Comparison of ENCODE assay signal across 8 mouse cellular contexts in genomic region chr12:111668457-111668912, GRCm38 (mm10). TPM values are rescaled to one million over a fixed set of nuclear protein-coding genes. Genes with fewer than 3 reads are reported as not detected.
DNase-seq lines count a peak whose midpoint lies in the region; ATAC-seq lines count a peak whose summit lies in the region.

No protein-coding gene starts in this region.

- peak; percentile 52 for ATAC-seq in hindbrain, embryonic 14.5 days (ENCODE audit: low FRiP score)

- H3K36me3 ChIP-seq in hindbrain, embryonic 14.5 days (replicated peaks; ENCODE audit: control insufficient read depth, insufficient read depth) = peaks cover 29% of the 10 kb centered on the region

- peak overlapping the region; percentile 95 for H3K4me2 ChIP-seq in hindbrain, embryonic 14.5 days (replicated peaks)

- H3K4me3 ChIP-seq in hindbrain, embryonic 14.5 days (replicated peaks; ENCODE audit: low read length) = peak overlapping the region; percentile 96; the same call in 1 of the 2 replicates

- peak overlapping the region; percentile 94 for H3K27ac ChIP-seq in hindbrain, embryonic 14.5 days

- H3K4me1 ChIP-seq in hindbrain, embryonic 14.5 days (replicated peaks; ENCODE audit: control insufficient read depth, insufficient read depth, low read length) = peaks cover 28% of the 10 kb centered on the region

- WGBS in hindbrain, embryonic 14.5 days = 2% methylated on average over 8 of the region's 8 CpGs

- H3K27me3 ChIP-seq in hindbrain, embryonic 14.5 days (ENCODE audit: control insufficient read depth, insufficient read depth, low read length) = no peaks in the 10 kb centered on the region

- H3K9ac ChIP-seq in hindbrain, embryonic 14.5 days = peak overlapping the region; percentile 99

- H3K9me3 ChIP-seq in hindbrain, embryonic 14.5 days (ENCODE audit: control insufficient read depth, low read length) = no peaks in the 10 kb centered on the region

- DNase-seq in NIH3T3 (ENCODE audit: low read depth) = peak; percentile 99
- peak; percentile 99 to 100 for DNase-seq in cerebellum, postnatal 10 days
- peak; percentile 88 to 93 for DNase-seq in frontal cortex, postnatal 14 days (ENCODE audit: low spot score in 2 of 2)
- DNase-seq in hindbrain, embryonic 14.5 days (ENCODE audit: low spot score) = peak; percentile 98
- peak; percentile 92 to 93 for DNase-seq in layer of hippocampus, postnatal 36 days
- peak; percentile 99 for DNase-seq in lung, postnatal 36 days
- peak; percentile 95 for DNase-seq in retina, postnatal 1 day
- peak; percentile 89 to 90 for DNase-seq in urinary bladder, adult 18-20 months (ENCODE audit: low spot score in 2 of 2)

RNA-seq across cellular contexts. Expression of gene Ckb, which starts 3.7 kb away (rescaled TPM):
- polyA plus RNA-seq in hindbrain, embryonic 14.5 days (2014; fragmentation: Nextera tagmentation; extraction: Ambion mirVana) = 1,434 and 1,576 TPM in 2 replicates
- total RNA-seq in layer of hippocampus, postnatal 36 days (2021) = 1,000 to 10,000 TPM; 1,201 to 1,207 TPM

RNA-seq across cellular contexts. Expression of gene Trmt61a, which starts 9.4 kb away (rescaled TPM):
- polyA plus RNA-seq in hindbrain, embryonic 14.5 days (2014; fragmentation: Nextera tagmentation; extraction: Ambion mirVana) = 6.1 and 7.2 TPM in 2 replicates
- 10 to 100 TPM; 16.1 to 17.4 TPM for total RNA-seq in layer of hippocampus, postnatal 36 days (2021)

RNA-seq across cellular contexts. Expression of gene Bag5, which starts 44.6 kb away (rescaled TPM):
- 65.5 and 71.6 TPM in 2 replicates for polyA plus RNA-seq in hindbrain, embryonic 14.5 days (2014; fragmentation: Nextera tagmentation; extraction: Ambion mirVana)
- total RNA-seq in layer of hippocampus, postnatal 36 days (2021) = 10 to 100 TPM; 50.1 to 51.3 TPM

RNA-seq across cellular contexts. Expression of gene Apopt1, which starts 44.6 kb away (rescaled TPM):
- polyA plus RNA-seq in hindbrain, embryonic 14.5 days (2014; fragmentation: Nextera tagmentation; extraction: Ambion mirVana) = 48.2 and 61.4 TPM in 2 replicates
- 10 to 100 TPM; 35.7 to 37.9 TPM for total RNA-seq in layer of hippocampus, postnatal 36 days (2021)

Comparison
In these comparisons a context has a peak if more than half of its experiments do, and no peak if none do; other contexts are left out.
1. Peak in every context shown above with its lines: DNase-seq, ATAC-seq, H3K4me3 ChIP-seq and H3K27ac ChIP-seq.